Mouse (Mus musculus) liver, postnatal 0 days (tissue): Measurements from ENCODE around the gene Disp3.

ENCODE experiments used
- CTCF ChIP-seq: sonication (generic); IDR thresholded peaks from 2 replicates; pipeline ENCODE4 v1.5.1; 2016; ENCODE audit warnings: antibody characterized with exemption, low read depth
- EP300 ChIP-seq: IDR thresholded peaks from 2 replicates; pipeline ENCODE4 v1.6.1; 2016; ENCODE audit warnings: antibody characterized with exemption, low read depth, mild to moderate bottlenecking

DNA sequence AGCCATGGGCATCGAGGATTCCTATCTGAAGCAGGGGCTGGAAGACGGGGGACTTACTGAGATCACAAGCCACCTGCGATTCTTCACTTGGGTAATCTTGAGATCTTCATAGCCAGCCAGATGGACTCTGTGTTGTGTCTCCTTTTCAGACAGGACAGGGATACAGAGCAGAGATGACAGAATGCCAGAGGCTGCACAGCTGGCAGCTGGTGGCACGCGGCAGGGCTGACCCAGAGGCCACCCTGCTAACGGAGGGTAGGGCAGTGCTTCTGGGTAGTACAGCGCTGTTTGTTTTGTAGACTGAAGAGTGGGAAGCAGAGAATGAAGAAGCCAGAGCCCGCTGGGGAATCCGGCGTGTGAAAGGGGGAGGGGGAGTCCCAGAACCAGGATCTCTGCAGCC, 64.8 kb downstream of the Disp3 start:
- TF ChIP-seq CTCF (no peak), EP300 (no peak)
